Mouse (Mus musculus): ENCODE results near the gene Cdh24. TPM values are rescaled to one million over a fixed set of nuclear protein-coding genes. Genes with fewer than 3 reads are reported as not detected.

The Cdh24 gene
- polyA plus RNA-seq, 1 experiment from 2014 or later, result 8.0 TPM

DNA sequence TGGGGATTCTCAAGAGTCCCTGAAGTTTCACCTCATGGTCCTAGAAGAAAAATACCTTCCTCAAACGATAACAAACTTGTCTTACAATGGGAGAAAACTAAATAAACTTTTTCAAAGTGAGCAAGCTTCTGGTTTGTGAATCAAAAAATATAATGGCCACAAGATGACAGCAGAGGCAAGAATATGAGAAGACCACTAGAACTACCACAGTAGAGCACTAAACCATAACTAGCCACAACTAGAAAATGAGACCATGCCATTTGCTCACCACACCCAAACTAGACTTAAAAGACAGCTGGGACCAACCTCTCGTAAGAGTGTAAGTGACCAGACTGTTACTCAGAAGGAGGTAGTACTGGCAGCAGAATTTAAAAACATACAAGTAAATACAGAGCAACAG, 18.8 kb upstream of the Cdh24 start:
- H3K36me3 ChIP-seq (ENCODE audit: poor library complexity, severe bottlenecking), result peaks cover 99% of the 10 kb centered on the region
- H3K27me3 ChIP-seq, result no peaks in the 10 kb centered on the region
- no peak overlapping the region for H3K9ac ChIP-seq
- no peak for ATAC-seq
- no peaks in the 10 kb centered on the region for H3K9me3 ChIP-seq (replicated peaks)
- no peak overlapping the region for H3K4me3 ChIP-seq
- H3K27ac ChIP-seq, result no peak overlapping the region
- no peak overlapping the region for H3K4me2 ChIP-seq
- 87% methylated on average over 2 of the region's 2 CpGs for WGBS
- H3K4me1 ChIP-seq, result no peaks in the 10 kb centered on the region

DNA sequence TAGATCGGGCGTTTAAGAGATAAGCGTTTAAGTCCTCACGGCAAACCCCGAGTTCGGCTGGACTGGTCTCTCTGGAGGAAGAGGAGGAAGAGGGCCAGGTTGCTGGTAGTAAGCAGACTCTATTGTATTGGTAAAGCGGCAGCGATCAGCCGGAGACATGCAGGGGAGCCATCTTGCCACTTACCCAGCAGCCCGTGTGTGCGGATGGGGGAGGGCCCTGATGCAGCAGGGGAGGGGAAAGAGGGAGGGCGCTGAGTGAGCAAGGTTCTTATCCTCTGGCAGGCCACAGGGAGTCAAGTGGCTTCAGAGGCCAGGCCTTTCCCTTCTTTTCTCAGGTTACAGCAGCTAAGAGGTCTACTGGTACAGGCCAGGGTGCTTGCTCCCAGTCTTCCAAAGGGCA, 12.3 kb upstream of the Cdh24 start:
- H3K27me3 ChIP-seq, result no peaks in the 10 kb centered on the region
- peaks cover 46% of the 10 kb centered on the region for H3K4me1 ChIP-seq
- H3K9ac ChIP-seq, result peak overlapping the region; percentile 89
- peak overlapping the region; percentile 73 for H3K4me3 ChIP-seq
- H3K27ac ChIP-seq, result peak overlapping the region; percentile 83
- no peaks in the 10 kb centered on the region for H3K9me3 ChIP-seq (replicated peaks)
- H3K4me2 ChIP-seq, result peak overlapping the region; percentile 89
- peak; percentile 91 for ATAC-seq
- WGBS, result 1% methylated on average over 12 of the region's 12 CpGs
- H3K36me3 ChIP-seq (ENCODE audit: poor library complexity, severe bottlenecking), result peaks cover 70% of the 10 kb centered on the region

DNA sequence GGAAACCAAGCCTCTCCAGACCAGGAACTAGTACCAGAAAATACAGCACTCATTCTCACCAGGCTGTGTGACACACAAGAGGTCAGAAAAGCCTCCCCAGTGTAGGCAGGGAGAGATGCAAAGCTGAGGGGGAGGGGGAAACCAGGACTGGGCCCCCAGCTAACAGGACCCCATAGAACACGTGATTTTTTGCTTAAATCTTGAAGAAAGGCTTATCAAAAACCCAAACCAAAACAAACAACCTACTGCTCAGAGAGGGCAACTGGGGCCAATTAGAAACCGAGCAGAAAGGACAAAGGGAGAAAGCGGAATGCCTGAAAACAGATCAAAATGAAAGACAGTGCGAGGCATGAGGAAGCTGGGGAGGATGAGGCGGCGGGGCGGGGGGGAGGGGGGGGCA, 11.6 kb upstream of the Cdh24 start:
- Histone ChIP-seq H3K4me2 (peak overlapping the region; percentile 89), H3K9me3 (replicated peaks) (no peaks in the 10 kb centered on the region), H3K27me3 (no peaks in the 10 kb centered on the region), H3K4me1 (peaks cover 49% of the 10 kb centered on the region), H3K9ac (peak overlapping the region; percentile 89), H3K36me3 (ENCODE audit: poor library complexity, severe bottlenecking) (peaks cover 70% of the 10 kb centered on the region), H3K4me3 (peak overlapping the region; percentile 73), H3K27ac (peak overlapping the region; percentile 83)
- ATAC-seq, result no peak
- WGBS, result 2% methylated on average over 7 of the region's 7 CpGs

DNA sequence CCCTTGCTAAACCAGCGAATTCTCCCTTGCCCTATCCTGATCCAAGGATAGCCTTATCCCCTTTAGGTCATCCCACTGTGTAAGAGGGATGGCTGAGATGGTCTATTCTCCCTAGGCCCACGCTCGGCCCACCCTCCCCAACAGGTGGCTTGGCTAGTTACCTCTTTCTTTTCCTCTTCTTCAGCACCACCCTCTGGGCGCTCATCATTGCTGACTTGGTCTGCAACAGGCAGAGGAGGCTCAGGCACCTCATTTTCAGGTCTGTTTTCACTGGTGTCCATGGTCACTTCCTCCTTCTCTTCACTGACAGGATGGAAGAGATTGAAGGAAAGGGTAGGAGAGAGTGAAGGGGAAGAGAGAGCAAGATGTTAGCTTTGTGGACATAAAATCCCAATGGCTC, 10.4 kb upstream of the Cdh24 start:
- Histone ChIP-seq H3K27me3 (no peaks in the 10 kb centered on the region), H3K9me3 (replicated peaks) (no peaks in the 10 kb centered on the region), H3K4me3 (no peak overlapping the region), H3K27ac (no peak overlapping the region), H3K36me3 (ENCODE audit: poor library complexity, severe bottlenecking) (peaks cover 70% of the 10 kb centered on the region), H3K4me1 (peaks cover 49% of the 10 kb centered on the region), H3K9ac (peak overlapping the region; percentile 89; the same call in 1 of the 2 replicates), H3K4me2 (peak overlapping the region; percentile 89)
- 0 out of 2 replicates have a peak, but pooled peaks have one; percentile 8 for ATAC-seq
- 74% methylated on average over 4 of the region's 4 CpGs for WGBS

DNA sequence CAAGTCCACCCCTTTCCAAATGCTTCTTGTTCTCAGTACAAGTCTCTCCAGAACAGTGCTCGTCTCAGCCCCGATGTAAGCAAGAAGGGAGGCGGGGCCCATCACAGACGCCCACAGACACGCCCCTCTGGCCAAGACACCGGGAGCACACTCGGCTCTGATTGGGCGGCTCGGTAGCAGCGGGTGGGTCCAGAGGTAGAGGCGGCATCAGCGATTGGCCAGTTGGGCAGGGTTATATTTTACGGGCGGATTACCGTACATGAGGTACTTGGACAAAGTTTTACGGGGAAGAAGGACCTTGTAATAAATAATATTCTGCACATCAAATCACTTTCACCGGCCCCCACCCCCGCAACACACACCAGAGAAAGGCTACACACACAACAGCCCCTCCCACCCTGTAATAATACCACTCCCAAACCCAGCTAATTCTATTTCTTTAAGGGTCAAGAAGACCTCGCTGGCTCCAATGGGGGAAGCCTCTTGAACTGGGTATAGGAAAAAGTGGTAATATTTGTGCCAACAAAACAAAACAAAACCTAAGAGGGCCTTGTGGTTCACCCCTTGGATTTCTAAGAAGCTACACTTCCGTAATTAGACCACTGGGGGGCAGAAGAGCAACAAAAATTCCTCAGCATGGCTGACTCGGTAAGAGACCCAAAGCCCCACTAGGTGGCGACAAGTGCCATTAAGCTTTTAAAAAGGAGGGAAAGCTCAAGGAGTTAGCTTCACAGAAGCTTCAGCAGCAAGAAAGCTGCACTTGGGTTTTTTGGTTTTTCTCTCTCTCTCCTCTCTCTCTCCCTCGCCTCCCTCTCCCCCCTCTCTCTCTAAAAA, 9.7 kb upstream of the Cdh24 start:
- peak overlapping the region; percentile 1; the same call in 1 of the 2 replicates for H3K4me3 ChIP-seq
- H3K4me1 ChIP-seq, result peaks cover 49% of the 10 kb centered on the region

DNA sequence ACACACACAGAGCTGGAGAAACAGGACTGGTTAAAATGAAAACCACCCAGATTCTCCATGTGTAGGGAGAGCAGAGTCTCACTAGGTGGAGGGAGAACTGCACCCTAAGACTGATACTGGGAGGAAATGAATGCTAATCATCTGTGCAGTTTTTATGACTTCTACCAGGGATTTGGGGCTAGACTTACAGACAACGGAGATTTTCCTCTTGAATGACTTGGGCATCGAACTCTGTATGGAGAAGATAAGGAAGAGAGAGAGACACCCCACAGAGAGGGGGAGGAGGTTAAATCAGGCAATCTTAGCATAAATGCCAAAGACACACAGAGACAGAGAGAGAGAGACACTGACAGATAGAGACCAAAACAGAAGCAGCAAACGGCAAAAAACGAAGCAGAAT, 6.7 kb upstream of the Cdh24 start:
- ATAC-seq, result no peak
- no peak overlapping the region for H3K27ac ChIP-seq
- H3K27me3 ChIP-seq, result no peaks in the 10 kb centered on the region
- no peak overlapping the region for H3K4me3 ChIP-seq
- H3K4me2 ChIP-seq, result no peak overlapping the region
- H3K9me3 ChIP-seq (replicated peaks), result no peaks in the 10 kb centered on the region
- H3K9ac ChIP-seq, result no peak overlapping the region
- 77% methylated on average over 4 of the region's 4 CpGs for WGBS
- peaks cover 41% of the 10 kb centered on the region for H3K4me1 ChIP-seq
- H3K36me3 ChIP-seq (ENCODE audit: poor library complexity, severe bottlenecking), result peaks cover 84% of the 10 kb centered on the region

More for the DNA sequence above, 9.7 kb upstream of the Cdh24 start:
- ATAC-seq, result peak; percentile 51
- H3K9ac ChIP-seq, result no peak overlapping the region
- no peaks in the 10 kb centered on the region for H3K27me3 ChIP-seq
- no peaks in the 10 kb centered on the region for H3K9me3 ChIP-seq (replicated peaks)
- no peak overlapping the region for H3K27ac ChIP-seq
- H3K4me2 ChIP-seq, result peak overlapping the region; percentile 89
- peaks cover 70% of the 10 kb centered on the region for H3K36me3 ChIP-seq (ENCODE audit: poor library complexity, severe bottlenecking)
- 66% methylated on average over 23 of the region's 23 CpGs for WGBS

DNA sequence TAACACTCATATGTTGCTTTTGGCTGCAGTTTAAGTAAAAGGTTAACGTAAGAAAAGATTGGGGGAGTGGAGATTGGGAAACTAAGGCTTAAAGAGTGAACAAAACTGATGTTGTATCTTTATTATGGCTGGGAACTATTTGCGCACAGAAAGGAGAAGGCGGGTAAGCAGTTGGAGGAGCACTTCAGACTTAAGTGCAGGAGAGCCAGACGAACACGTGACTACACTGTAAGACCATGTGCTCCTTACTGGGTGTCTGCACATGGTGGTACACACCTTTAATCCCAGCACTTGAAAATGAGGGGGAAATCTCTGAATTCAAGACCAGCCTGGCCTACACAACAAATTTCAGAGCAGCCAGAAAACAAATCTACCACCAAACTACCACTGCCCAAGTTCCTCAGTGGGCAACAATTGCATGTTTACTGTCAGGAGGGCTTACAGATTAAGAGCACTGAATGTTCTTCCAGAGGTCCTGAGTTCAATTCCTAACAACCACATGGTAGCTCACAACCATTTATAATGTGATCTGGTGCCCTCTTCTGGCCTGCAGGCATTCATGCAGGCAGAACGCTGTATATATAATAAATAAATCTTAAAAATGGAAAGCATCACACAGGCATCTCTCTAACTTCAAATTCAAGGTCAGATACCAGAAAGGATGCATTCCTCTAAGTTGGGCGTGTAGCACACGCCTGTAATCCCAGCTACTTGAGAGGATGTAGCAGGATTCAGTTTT, 5.9 kb upstream of the Cdh24 start:
- H3K4me3 ChIP-seq, result no peak overlapping the region
- peaks cover 92% of the 10 kb centered on the region for H3K36me3 ChIP-seq (ENCODE audit: poor library complexity, severe bottlenecking)
- H3K27ac ChIP-seq, result no peak overlapping the region
- H3K9me3 ChIP-seq (replicated peaks), result no peaks in the 10 kb centered on the region
- peaks cover 37% of the 10 kb centered on the region for H3K4me1 ChIP-seq
- 93% methylated on average over 8 of the region's 8 CpGs for WGBS
- H3K27me3 ChIP-seq, result no peaks in the 10 kb centered on the region
- no peak for ATAC-seq
- no peak overlapping the region for H3K9ac ChIP-seq
- H3K4me2 ChIP-seq, result no peak overlapping the region

DNA sequence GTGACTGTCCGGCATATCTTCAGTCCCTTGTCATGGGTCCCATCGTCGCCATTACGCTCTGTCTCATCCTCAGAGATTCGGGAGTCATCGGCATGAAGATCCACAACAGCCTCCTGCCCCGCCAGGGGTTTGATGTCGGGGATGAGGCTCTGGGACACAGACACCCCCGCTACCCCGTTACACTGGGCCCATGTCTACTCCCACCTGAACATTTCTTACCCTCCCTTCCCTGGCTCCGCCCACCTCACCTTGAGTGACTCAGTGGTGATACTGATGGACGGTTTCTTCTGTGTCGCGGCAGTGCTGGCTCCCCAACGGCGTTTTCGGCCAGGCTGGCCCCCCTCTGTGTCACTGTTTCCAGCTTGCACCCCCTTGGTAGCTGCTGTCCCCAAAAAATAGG, 5.3 kb upstream of the Cdh24 start:
- Histone ChIP-seq H3K27me3 (no peaks in the 10 kb centered on the region), H3K36me3 (ENCODE audit: poor library complexity, severe bottlenecking) (peaks cover 89% of the 10 kb centered on the region), H3K4me1 (peaks cover 34% of the 10 kb centered on the region), H3K27ac (no peak overlapping the region), H3K9me3 (replicated peaks) (no peaks in the 10 kb centered on the region), H3K4me2 (no peak overlapping the region), H3K4me3 (no peak overlapping the region), H3K9ac (no peak overlapping the region)
- WGBS, result 95% methylated on average over 17 of the region's 17 CpGs
- ATAC-seq, result no peak

DNA sequence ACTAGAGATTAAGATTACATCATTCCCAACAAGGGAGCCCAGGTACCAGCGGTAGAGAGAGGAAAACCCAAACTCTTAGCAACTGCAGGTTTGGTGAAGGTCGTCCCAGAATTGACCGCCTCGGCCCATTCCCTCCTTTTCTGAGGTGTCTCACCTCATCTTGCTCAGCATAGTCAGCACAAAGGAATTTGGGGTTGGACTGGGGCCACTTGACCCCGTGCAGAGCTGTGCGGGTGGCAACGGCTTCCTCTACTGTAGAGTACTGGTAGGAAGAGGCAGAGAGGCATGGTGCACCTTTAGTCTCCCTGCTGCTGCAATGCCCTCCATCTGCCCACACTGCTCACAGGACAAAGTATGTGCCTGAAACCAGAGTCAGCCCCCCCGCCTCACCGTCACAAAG, 3.1 kb upstream of the Cdh24 start:
- no peak overlapping the region for H3K9ac ChIP-seq
- ATAC-seq, result no peak
- peaks cover 28% of the 10 kb centered on the region for H3K4me1 ChIP-seq
- WGBS, result 97% methylated on average over 9 of the region's 9 CpGs
- no peak overlapping the region for H3K27ac ChIP-seq
- H3K27me3 ChIP-seq, result no peaks in the 10 kb centered on the region
- no peak overlapping the region for H3K4me2 ChIP-seq
- H3K9me3 ChIP-seq (replicated peaks), result no peaks in the 10 kb centered on the region
- H3K4me3 ChIP-seq, result no peak overlapping the region
- peaks cover 70% of the 10 kb centered on the region for H3K36me3 ChIP-seq (ENCODE audit: poor library complexity, severe bottlenecking)

DNA sequence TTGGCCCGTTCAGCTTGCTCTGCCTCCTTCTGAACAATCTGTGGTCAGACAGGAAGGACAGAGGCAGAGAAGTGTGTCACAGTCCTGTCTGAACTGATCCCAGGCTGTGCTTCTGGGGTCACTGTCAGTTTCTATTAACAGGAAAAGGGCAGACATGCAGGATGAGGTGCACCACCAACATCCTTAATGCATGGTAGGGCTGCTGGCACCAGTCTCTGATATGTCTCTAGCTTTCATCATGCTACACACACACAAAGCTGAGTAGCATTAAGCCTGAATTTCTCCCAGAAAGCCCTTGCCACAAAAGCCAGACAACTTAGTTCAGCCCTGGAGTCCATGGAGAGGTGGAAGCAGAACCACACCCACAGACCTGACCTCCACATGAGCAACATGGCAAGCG, 1.8 kb upstream of the Cdh24 start:
- no peak overlapping the region for H3K4me3 ChIP-seq
- H3K9ac ChIP-seq, result no peak overlapping the region
- no peak overlapping the region for H3K4me2 ChIP-seq
- no peaks in the 10 kb centered on the region for H3K9me3 ChIP-seq (replicated peaks)
- 85% methylated on average over 2 of the region's 2 CpGs for WGBS
- peaks cover 70% of the 10 kb centered on the region for H3K36me3 ChIP-seq (ENCODE audit: poor library complexity, severe bottlenecking)
- peaks cover 28% of the 10 kb centered on the region for H3K4me1 ChIP-seq
- no peak overlapping the region; the same call in 1 of the 2 replicates for H3K27ac ChIP-seq
- H3K27me3 ChIP-seq, result no peaks in the 10 kb centered on the region
- no peak for ATAC-seq

DNA sequence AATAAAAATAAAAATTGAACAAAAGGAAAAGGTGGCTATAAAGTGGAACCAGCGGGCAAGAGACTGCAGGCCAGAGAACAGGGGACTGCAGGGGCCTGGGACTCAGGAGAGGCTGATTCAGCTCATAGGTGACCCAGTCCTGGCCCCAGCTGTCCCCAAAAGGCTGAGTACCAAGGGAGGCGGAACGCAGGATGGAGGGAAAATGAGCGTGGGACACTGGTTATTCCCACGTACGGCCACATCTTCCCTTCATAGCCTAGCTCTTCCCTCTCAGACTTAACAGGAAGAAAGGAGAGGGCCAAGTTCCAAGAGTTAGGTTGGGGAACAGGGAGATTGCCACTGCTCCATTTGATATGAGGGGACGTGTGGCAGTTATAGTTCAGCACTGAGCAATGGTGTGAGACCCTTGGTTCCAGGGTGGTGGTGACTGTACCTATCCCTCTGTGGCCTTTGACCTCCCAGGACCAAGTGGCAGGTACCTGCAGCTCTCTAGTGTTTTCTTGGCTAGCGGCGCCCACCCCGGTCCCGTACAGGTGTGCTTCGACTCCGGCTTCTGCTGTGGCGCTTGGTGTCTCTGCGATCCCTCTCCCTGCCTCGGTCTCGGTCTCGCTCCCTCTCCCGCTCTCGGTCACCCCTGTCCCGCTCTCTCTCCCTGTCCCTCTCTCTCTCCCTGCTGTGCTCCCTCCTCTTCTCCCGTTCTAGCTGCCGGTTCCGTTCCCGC, 1.2 kb upstream of the Cdh24 start:
- Histone ChIP-seq H3K4me2 (no peak overlapping the region), H3K27ac (peak overlapping the region; percentile 68), H3K4me1 (peaks cover 31% of the 10 kb centered on the region), H3K27me3 (no peaks in the 10 kb centered on the region), H3K9ac (no peak overlapping the region), H3K9me3 (replicated peaks) (no peaks in the 10 kb centered on the region), H3K36me3 (ENCODE audit: poor library complexity, severe bottlenecking) (peaks cover 68% of the 10 kb centered on the region), H3K4me3 (0 out of 2 replicates have a peak overlapping the region, but pooled peaks have one; percentile 72)
- ATAC-seq, result no peak
- 79% methylated on average over 25 of the region's 25 CpGs for WGBS

DNA sequence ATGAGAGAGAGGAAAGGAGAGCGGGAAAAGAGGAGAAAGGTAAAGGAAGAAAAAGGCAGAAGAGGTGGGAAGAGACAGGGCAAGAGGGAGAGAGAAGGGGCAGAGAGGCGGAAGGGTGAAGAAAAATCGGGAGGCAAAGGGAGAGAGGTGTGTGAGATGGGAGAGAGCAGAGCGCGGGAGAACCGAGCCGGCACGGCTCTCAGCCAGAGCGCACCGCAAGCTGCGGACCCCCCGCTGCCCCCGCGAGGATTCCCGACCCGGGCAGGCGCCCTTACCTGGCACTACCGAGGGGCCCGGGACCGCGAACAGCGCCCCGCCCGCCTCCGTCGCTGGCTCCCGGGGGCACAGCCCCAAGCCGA, 239 bp downstream of the Cdh24 start, which contains the start of gene Gm17606:
Gene Gm17606, plus strand, starts transcription at position 7 of the 359 bp plus-strand sequence.
- Histone ChIP-seq H3K9ac (peak within 1 kb of the TSS; percentile 93), H3K4me1 (peaks cover 31% of the 10 kb centered on the region), H3K36me3 (ENCODE audit: poor library complexity, severe bottlenecking) (peaks cover 67% of the 10 kb centered on the region), H3K4me2 (peak within 1 kb of the TSS; percentile 93), H3K4me3 (peak within 1 kb of the TSS; percentile 72), H3K27me3 (no peaks in the 10 kb centered on the region), H3K27ac (peak within 1 kb of the TSS; percentile 92), H3K9me3 (replicated peaks) (no peaks in the 10 kb centered on the region)
- 0% methylated on average over 5 of the region's 28 CpGs for WGBS
- ATAC-seq, result no peak

All from forebrain, embryonic 13.5 days (tissue).